Mouse (Mus musculus): ENCODE data around the gene Tmem165.

The Tmem165 gene

DNA sequence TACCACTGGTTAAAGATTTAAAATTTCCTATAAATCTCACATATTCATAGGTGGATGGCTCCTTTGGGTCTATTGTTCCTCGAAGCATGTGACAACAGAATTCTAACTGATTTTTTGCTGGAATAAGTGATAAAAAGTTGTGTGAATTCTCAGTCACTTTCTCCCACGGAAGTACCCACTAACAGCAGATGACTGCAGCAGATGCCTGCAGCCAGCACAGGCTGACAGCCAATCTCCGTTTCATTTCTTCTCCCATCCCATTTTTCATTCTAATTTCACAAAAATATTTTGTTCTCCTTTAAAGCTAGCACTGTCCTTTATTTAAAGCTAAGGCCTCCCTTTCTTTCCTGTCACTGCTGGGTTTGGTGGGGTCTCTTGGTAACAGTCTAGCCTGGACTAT is 61.7 kb downstream of the Tmem165 start:
- no peak for DNase-seq (ENCODE audit: low spot score)

- no peak for DNase-seq (ENCODE audit: low spot score)
These were observed 62.9 kb downstream of the Tmem165 start for GRCm38 (mm10) chr5:76246539-76246938.

DNA sequence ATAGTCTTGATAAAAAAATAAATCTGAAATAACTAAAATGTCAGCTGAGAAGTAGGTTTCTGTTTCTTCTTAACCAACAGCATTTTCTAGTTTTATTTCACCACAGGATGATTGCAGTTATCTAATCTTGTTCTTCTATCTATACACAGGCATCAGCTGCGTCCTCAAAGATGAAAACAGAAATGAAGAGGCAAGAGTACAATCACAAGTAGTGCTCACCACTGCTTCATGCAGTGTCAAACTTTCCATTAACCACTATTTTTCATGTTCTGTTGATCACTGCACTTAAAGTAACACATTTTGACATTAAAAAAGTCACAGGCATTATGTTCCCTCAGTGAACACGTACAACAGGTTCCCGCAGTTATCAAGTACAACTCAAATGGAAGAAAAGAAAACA is 67.3 kb downstream of the Tmem165 start:
- no peak for DNase-seq (ENCODE audit: low spot score)

All from embryo, embryonic 10 days (tissue).